In the genomic region with DNA sequence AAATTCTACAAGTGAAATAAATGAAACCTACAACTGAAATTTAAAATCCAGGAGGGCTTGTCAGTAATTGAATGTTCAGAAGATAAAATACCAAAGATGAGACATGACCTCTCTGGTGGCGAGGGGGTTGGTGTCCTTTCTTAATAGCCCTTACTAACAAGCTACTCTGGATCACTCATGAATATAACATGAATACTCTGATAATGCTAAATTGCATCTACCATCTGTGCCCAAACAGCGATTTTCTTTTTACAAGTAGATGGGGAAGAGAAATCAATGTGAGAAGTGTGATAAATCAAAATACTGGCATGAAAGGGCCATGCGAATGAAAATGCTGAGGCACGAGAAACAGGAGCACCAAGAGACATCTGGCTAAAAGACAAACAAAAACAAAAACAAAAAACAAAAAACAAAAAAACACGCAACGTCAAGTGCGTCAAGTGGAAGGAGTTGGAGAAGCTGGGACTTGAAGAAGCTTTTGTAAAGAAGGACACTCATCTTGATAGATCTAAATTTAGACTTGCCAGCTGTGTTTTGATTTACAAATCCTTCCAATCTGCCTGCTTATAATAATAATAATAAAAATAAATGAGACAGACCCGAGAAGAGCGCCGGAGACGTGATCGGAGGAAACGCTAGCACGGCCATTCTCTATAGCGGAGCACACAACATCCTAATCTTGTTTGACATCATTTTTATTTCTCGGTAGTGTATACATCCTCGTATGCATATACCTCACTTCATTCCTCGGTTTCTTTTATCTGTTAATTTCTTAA, we compare ENCODE assay signal across 26 mouse cellular contexts. TPM values are rescaled to one million over a fixed set of nuclear protein-coding genes. Genes with fewer than 3 reads are reported as not detected.
DNase-seq lines count a peak whose midpoint lies in the region; ATAC-seq lines count a peak whose summit lies in the region.
"Had no signal": no experiment of that assay in that cellular context is flagged by ENCODE, and none has a peak within 500 bp of the region (broad histone marks: within the 10 kb centered on the region; RNA-seq: fewer than 3 reads in every experiment).

No protein-coding gene starts in this region.

- no peaks in the 10 kb centered on the region for H3K9me3 ChIP-seq in forebrain, embryonic 13.5 days (replicated peaks)
- H3K9me3 ChIP-seq in forebrain, embryonic 11.5 days (ENCODE audit: control insufficient read depth, low read length): no peaks in the 10 kb centered on the region
- no peaks in the 10 kb centered on the region for H3K9me3 ChIP-seq in neural tube, embryonic 11.5 days (ENCODE audit: control insufficient read depth, low read length)
- H3K9me3 ChIP-seq: embryonic facial prominence, embryonic 15.5 days; heart, embryonic 13.5 days; limb, embryonic 10.5 days; liver, embryonic 15.5 days had no signal

- WGBS in forebrain, embryonic 13.5 days: 78% methylated on average over 18 of the region's 18 CpGs
- 92% methylated on average over 18 of the region's 18 CpGs for WGBS in forebrain, embryonic 11.5 days
- WGBS in neural tube, embryonic 11.5 days: 84% methylated on average over 18 of the region's 18 CpGs

- no peak overlapping the region for H3K9ac ChIP-seq in forebrain, embryonic 13.5 days
- H3K9ac ChIP-seq in forebrain, embryonic 11.5 days (ENCODE audit: low read length): no peak overlapping the region
- no peak overlapping the region for H3K9ac ChIP-seq in neural tube, embryonic 11.5 days (ENCODE audit: low read length)
- H3K9ac ChIP-seq: embryonic facial prominence, embryonic 15.5 days; heart, embryonic 13.5 days; liver, embryonic 15.5 days had no signal

- intact Hi-C loops in gastrocnemius, postnatal 14 days (cut with DNase I; ENCODE audit: low total_unique reads): no loop called here
- intact Hi-C loops in left cerebral cortex, postnatal 4 days (cut with DNase I): no loop called here

- peak; percentile 76 for ATAC-seq in forebrain, embryonic 13.5 days
- no peak for ATAC-seq in forebrain, embryonic 11.5 days (replicated peaks; ENCODE audit: low FRiP score)
- peak; percentile 51 for ATAC-seq in neural tube, embryonic 11.5 days (ENCODE audit: insufficient read depth, low FRiP score, low TSS enrichment)
- ATAC-seq: CD4-positive, CD25-positive, alpha-beta regulatory T cell, adult 4 months; midbrain, embryonic 16.5 days had no signal

- H3K27me3 ChIP-seq in forebrain, embryonic 13.5 days: no peaks in the 10 kb centered on the region
- no peaks in the 10 kb centered on the region for H3K27me3 ChIP-seq in forebrain, embryonic 11.5 days (ENCODE audit: control insufficient read depth, insufficient read depth, low read length)
- no peaks in the 10 kb centered on the region for H3K27me3 ChIP-seq in neural tube, embryonic 11.5 days (ENCODE audit: control insufficient read depth, insufficient read depth, low read length)
- H3K27me3 ChIP-seq: embryonic facial prominence, embryonic 15.5 days; heart, embryonic 13.5 days; liver, embryonic 15.5 days had no signal

- no peak for DNase-seq in forebrain, embryonic 11.5 days (ENCODE audit: low spot score)
- DNase-seq in neural tube, embryonic 11.5 days (ENCODE audit: low spot score): no peak
- no peak for DNase-seq in neural tube, embryonic 10.5 days (ENCODE audit: extremely low spot score, low spot score)
- DNase-seq in mesoderm, embryonic 11.5 days (ENCODE audit: low read depth, low spot score): peak; percentile 15
- DNase-seq in lung, postnatal 14 days: no peak
- DNase-seq in gastrocnemius, postnatal 14 days: no peak
- no peak for DNase-seq in left cerebral cortex, postnatal 4 days
- DNase-seq: adrenal gland, postnatal 14 days; cerebellum, adult 8-10 months; cerebellum, postnatal 36 days; gastrocnemius, postnatal 25 days; heart, adult 18-20 months; heart, postnatal 14 days; kidney, adult 18-20 months; kidney, postnatal 4 days; liver; thymus, postnatal 14 days had no signal

- no peaks in the 10 kb centered on the region for H3K36me3 ChIP-seq in forebrain, embryonic 13.5 days (ENCODE audit: poor library complexity, severe bottlenecking)
- H3K36me3 ChIP-seq in forebrain, embryonic 11.5 days (ENCODE audit: control insufficient read depth, insufficient read depth, low read length): no peaks in the 10 kb centered on the region
- H3K36me3 ChIP-seq in neural tube, embryonic 11.5 days (ENCODE audit: control insufficient read depth, insufficient read depth, low read length): no peaks in the 10 kb centered on the region
- H3K36me3 ChIP-seq: embryonic facial prominence, embryonic 15.5 days; heart, embryonic 13.5 days; limb, embryonic 10.5 days; liver, embryonic 15.5 days had no signal

- peak overlapping the region; percentile 57 for H3K27ac ChIP-seq in forebrain, embryonic 13.5 days
- H3K27ac ChIP-seq in forebrain, embryonic 11.5 days (ENCODE audit: low read depth, low read length): no peak overlapping the region
- no peak overlapping the region for H3K27ac ChIP-seq in neural tube, embryonic 11.5 days (ENCODE audit: low read depth, low read length)
- H3K27ac ChIP-seq: embryonic facial prominence, embryonic 15.5 days; heart, embryonic 13.5 days; left cerebral cortex, adult 2 months; limb, embryonic 10.5 days; liver, embryonic 15.5 days had no signal

- no peak overlapping the region for H3K4me2 ChIP-seq in forebrain, embryonic 13.5 days
- no peak overlapping the region for H3K4me2 ChIP-seq in forebrain, embryonic 11.5 days (ENCODE audit: low read depth, low read length, severe bottlenecking)
- H3K4me2 ChIP-seq in neural tube, embryonic 11.5 days (ENCODE audit: low read depth): no peak overlapping the region
- H3K4me2 ChIP-seq: embryonic facial prominence, embryonic 15.5 days; heart, embryonic 13.5 days; liver, embryonic 15.5 days had no signal

- H3K4me1 ChIP-seq in forebrain, embryonic 13.5 days: no peaks in the 10 kb centered on the region
- no peaks in the 10 kb centered on the region for H3K4me1 ChIP-seq in forebrain, embryonic 11.5 days (replicated peaks; ENCODE audit: control insufficient read depth, insufficient read depth, low read length)
- no peaks in the 10 kb centered on the region for H3K4me1 ChIP-seq in neural tube, embryonic 11.5 days (ENCODE audit: control insufficient read depth, insufficient read depth, low read length)
- H3K4me1 ChIP-seq: embryonic facial prominence, embryonic 15.5 days; limb, embryonic 10.5 days; liver, embryonic 15.5 days had no signal

- no peak overlapping the region for H3K4me3 ChIP-seq in forebrain, embryonic 13.5 days
- no peak overlapping the region for H3K4me3 ChIP-seq in forebrain, embryonic 11.5 days (ENCODE audit: low read depth, low read length)
- no peak overlapping the region for H3K4me3 ChIP-seq in neural tube, embryonic 11.5 days (ENCODE audit: low read depth, low read length)
- H3K4me3 ChIP-seq: embryonic facial prominence, embryonic 15.5 days; heart, embryonic 13.5 days; left cerebral cortex, adult 2 months; limb, embryonic 10.5 days; liver, embryonic 15.5 days; myocyte had no signal

RNA-seq across cellular contexts. Expression of a gene that starts 17.3 kb away (rescaled TPM):
- polyA plus RNA-seq in forebrain, embryonic 13.5 days (2015; fragmentation: Nextera tagmentation; extraction: Ambion mirVana): 9.2 and 10.0 TPM in 2 replicates
- polyA plus RNA-seq in forebrain, embryonic 11.5 days (2014; fragmentation: Nextera tagmentation; extraction: Ambion mirVana): 14.5 TPM in 2 replicates
- 14.4 and 16.9 TPM in 2 replicates for polyA plus RNA-seq in neural tube, embryonic 11.5 days (2014; fragmentation: Nextera tagmentation; extraction: Ambion mirVana)
- 1 to 10 TPM; 5.5 to 7.0 TPM for total RNA-seq in gastrocnemius, postnatal 14 days (2021)
- total RNA-seq in left cerebral cortex, postnatal 4 days (2021): 10 to 100 TPM; 39.3 to 46.7 TPM
